Mouse (Mus musculus): ENCODE results near the gene Sowahb. TPM values are rescaled to one million over a fixed set of nuclear protein-coding genes. Genes with fewer than 3 reads are reported as not detected.
A peak's percentile ranks its signal among the peaks of the same experiment; 100 is the strongest.

Gene Sowahb
- polyA plus RNA-seq, 1 experiment from 2014 or later: 0.03 TPM

DNA sequence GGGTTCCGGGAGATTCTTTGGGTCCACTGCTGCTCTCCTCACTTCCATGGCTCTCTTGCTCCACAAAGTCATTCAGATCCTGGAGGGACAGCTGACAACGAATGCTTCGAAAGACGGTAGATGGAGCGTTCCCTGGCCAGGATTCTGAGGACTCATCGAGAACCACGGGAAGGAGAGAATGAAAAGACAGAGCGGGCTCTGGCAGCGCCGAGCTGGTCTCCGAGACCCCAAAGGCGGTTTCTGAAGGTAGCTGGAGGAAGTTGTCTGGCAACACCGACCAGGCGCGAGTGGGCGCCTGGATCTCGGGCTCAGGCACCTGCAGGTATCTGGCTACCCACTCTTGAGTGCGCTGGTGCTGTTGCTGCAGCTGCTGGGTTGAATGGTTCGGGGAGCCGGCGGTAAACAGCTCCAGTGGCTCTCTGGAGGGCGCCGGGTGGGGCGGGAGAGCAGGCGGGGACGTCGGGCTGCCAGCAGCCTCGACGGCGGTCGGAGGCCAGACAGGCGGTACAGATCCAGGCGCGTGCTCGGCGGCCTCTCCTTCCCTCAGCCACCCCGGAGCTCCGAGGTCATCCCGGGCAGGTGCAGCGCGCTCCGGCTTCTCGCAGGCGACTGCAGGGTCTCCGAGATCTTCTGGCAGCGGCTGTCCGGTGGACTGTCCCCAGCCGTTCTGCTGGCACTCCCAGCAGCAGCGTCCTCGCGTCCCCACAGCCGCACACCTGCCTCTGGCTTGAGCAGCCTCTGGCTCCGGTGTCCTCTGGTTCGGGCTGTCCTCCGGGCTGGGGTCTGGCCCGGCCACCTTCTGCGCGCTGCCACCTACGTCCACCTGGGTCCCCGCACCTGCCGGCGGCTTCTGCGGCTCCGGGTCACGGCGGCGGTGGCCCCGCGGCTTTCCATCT is 886 bp downstream of the Sowahb start:
- Histone ChIP-seq H3K9ac (ENCODE audit: low read length) (no peak overlapping the region), H3K4me2 (peak overlapping the region; percentile 79), H3K4me1 (ENCODE audit: control insufficient read depth, insufficient read depth, low read length) (peaks cover 13% of the 10 kb centered on the region), H3K36me3 (ENCODE audit: control insufficient read depth, insufficient read depth, low read length) (no peaks in the 10 kb centered on the region), H3K27me3 (ENCODE audit: control insufficient read depth, insufficient read depth, low read length) (peaks cover 51% of the 10 kb centered on the region), H3K27ac (ENCODE audit: low read depth, low read length) (no peak overlapping the region), H3K9me3 (ENCODE audit: control insufficient read depth, low read length) (no peaks in the 10 kb centered on the region), H3K4me3 (ENCODE audit: low read depth, low read length) (peak overlapping the region; percentile 41)
- ATAC-seq (ENCODE audit: low FRiP score): peak; percentile 34
- WGBS: 4% methylated on average over 69 of the region's 69 CpGs
- peak; percentile 92 for DNase-seq (ENCODE audit: low spot score, missing footprints)

DNA sequence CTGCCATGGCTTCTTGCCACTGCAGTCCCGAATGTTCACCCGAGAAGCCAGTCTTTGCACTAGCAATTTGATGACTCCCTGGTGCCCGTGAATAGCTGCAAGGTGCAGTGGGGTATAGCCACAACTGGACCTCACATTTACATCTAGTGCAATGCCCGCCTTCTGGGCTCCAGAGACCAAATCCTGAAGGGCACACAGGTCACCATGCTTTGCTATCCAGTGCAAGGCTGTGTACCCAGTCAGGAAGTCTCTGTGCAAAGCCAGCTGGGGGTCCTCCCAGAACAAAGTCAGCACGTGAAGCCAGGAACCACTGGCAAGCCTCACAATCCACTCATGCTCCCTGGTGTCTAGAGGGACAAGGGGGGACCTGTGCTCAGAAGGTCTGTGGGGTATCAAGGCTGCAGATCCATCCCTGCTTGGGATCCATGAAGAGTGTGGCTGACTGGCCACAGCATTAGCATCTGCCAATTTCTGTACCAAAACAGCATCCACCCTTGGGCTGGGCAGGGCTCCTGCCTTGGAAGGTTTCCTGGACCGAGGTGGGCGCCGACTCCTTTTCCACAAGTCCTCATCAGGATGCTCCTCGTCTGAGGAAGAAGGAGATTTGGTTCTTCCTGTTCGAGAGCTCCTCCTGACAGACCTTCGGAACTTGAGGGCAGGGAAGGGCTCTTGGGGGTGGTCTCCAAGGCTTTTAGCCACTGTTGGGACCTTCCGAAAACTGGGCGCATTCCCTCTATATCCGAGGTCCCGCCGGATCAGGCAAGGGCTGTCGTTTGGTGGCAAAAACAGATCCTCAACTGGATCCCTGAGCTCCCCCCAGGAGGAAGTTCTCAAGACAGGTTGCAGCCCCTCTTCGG is 1.8 kb downstream of the Sowahb start:
- peaks cover 13% of the 10 kb centered on the region for H3K4me1 ChIP-seq (ENCODE audit: control insufficient read depth, insufficient read depth, low read length)
- no peaks in the 10 kb centered on the region for H3K36me3 ChIP-seq (ENCODE audit: control insufficient read depth, insufficient read depth, low read length)
- H3K9me3 ChIP-seq (ENCODE audit: control insufficient read depth, low read length): no peaks in the 10 kb centered on the region
- H3K4me2 ChIP-seq: no peak overlapping the region
- H3K27me3 ChIP-seq (ENCODE audit: control insufficient read depth, insufficient read depth, low read length): peaks cover 51% of the 10 kb centered on the region
- WGBS: 47% methylated on average over 18 of the region's 18 CpGs
- DNase-seq (ENCODE audit: low spot score, missing footprints) (peak; percentile 89), ATAC-seq (ENCODE audit: low FRiP score) (no peak)
- H3K9ac ChIP-seq (ENCODE audit: low read length): no peak overlapping the region
- H3K4me3 ChIP-seq (ENCODE audit: low read depth, low read length): no peak overlapping the region
- H3K27ac ChIP-seq (ENCODE audit: low read depth, low read length): no peak overlapping the region

DNA sequence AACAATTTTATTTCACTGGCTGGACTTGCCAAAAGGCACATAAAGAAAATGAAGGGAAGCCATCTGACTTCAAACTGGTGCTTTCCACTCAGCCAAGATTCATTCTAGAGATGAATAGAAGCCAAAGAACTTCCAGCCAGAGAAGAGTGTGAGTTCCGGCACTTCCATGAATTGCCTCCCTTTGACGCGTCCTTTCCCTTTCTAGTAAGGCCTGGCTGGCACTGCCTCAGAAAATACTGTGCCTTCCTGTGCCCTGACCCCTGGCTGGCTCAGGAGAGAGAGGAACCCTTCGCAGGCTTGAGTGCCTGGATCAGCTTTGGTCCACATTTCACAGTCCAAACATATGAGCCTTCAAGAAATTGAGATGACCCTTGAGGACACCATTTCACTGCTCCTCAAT is 2.8 kb downstream of the Sowahb start:
- Histone ChIP-seq H3K9ac (ENCODE audit: low read length) (no peak overlapping the region), H3K27me3 (ENCODE audit: control insufficient read depth, insufficient read depth, low read length) (peaks cover 51% of the 10 kb centered on the region), H3K4me3 (ENCODE audit: low read depth, low read length) (no peak overlapping the region), H3K9me3 (ENCODE audit: control insufficient read depth, low read length) (no peaks in the 10 kb centered on the region), H3K4me1 (ENCODE audit: control insufficient read depth, insufficient read depth, low read length) (peaks cover 13% of the 10 kb centered on the region), H3K27ac (ENCODE audit: low read depth, low read length) (no peak overlapping the region), H3K36me3 (ENCODE audit: control insufficient read depth, insufficient read depth, low read length) (no peaks in the 10 kb centered on the region), H3K4me2 (no peak overlapping the region)
- ATAC-seq (ENCODE audit: low FRiP score): no peak
- no peak for DNase-seq (ENCODE audit: low spot score, missing footprints)
- WGBS: 81% methylated on average over 4 of the region's 4 CpGs

DNA sequence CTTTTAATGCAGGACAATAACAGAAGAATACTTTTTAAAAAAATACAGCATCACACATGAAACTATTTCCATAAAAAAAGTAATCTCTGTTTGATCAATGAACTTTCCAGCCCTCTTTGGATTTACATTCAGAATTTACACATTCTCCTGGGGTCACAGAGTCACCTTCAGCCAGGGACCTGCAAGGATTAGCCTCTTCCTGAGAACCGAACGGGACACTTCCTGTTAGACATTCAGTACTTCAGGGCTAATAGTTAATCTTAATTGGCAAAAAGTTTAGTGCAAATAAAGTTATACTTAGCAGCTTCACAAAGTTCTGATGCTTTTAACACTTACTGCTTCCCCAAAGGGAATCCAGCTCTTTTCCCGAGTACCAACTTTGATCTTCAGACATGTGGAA is 3.5 kb downstream of the Sowahb start:
- Histone ChIP-seq H3K4me1 (ENCODE audit: control insufficient read depth, insufficient read depth, low read length) (peaks cover 13% of the 10 kb centered on the region), H3K4me3 (ENCODE audit: low read depth, low read length) (no peak overlapping the region), H3K27me3 (ENCODE audit: control insufficient read depth, insufficient read depth, low read length) (peaks cover 43% of the 10 kb centered on the region), H3K27ac (ENCODE audit: low read depth, low read length) (no peak overlapping the region), H3K4me2 (no peak overlapping the region), H3K9ac (ENCODE audit: low read length) (no peak overlapping the region), H3K36me3 (ENCODE audit: control insufficient read depth, insufficient read depth, low read length) (no peaks in the 10 kb centered on the region), H3K9me3 (ENCODE audit: control insufficient read depth, low read length) (no peaks in the 10 kb centered on the region)
- no peak for ATAC-seq (ENCODE audit: low FRiP score)
- no peak for DNase-seq (ENCODE audit: low spot score, missing footprints)
- 60% methylated on average over 3 of the region's 3 CpGs for WGBS

DNA sequence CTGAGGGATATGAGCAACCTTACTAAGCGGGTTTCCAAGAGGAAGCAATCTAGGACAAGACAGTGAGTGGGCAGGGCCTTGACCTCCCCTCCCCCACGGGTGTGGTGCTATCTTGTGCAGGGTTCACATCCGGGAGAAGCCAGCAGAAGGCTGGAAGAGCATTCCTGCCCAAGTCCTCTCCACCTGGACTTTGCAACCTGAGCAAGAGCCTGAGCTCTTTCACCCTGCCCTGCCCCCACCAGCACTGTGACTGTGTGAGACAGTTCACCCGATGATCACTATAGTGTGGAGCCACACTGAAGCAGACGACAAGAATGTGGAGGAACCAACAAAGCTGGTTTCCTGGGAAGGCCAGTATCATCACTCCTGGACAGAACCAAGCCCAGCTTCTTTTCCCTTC is 4.7 kb downstream of the Sowahb start:
- H3K4me2 ChIP-seq: no peak overlapping the region
- no peaks in the 10 kb centered on the region for H3K36me3 ChIP-seq (ENCODE audit: control insufficient read depth, insufficient read depth, low read length)
- no peak for DNase-seq (ENCODE audit: low spot score, missing footprints)
- peaks cover 13% of the 10 kb centered on the region for H3K4me1 ChIP-seq (ENCODE audit: control insufficient read depth, insufficient read depth, low read length)
- H3K4me3 ChIP-seq (ENCODE audit: low read depth, low read length): no peak overlapping the region
- no peak overlapping the region for H3K27ac ChIP-seq (ENCODE audit: low read depth, low read length)
- 62% methylated on average over 5 of the region's 5 CpGs for WGBS
- no peak overlapping the region for H3K9ac ChIP-seq (ENCODE audit: low read length)
- H3K9me3 ChIP-seq (ENCODE audit: control insufficient read depth, low read length): no peaks in the 10 kb centered on the region
- H3K27me3 ChIP-seq (ENCODE audit: control insufficient read depth, insufficient read depth, low read length): peaks cover 32% of the 10 kb centered on the region
- no peak for ATAC-seq (ENCODE audit: low FRiP score)

DNA sequence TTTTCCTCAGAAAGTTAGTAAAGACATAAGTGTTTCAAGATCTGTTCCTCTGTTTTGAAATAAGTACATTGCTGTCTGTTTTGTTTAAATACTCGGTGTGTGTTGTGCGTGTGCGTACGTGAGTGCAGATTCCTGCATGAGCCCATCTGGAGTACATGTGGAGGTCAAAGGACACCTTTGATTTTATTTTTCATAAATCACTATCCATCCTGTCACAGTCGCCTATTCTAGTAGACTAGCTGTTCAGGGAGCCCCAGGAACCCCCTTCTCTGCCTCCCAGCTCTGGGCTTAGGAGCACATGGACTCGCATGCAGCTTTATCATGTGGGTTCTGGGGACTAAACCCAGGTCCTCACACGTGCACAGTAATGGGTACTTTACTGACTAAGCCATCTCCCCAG is 8.6 kb downstream of the Sowahb start:
- H3K9me3 ChIP-seq (ENCODE audit: control insufficient read depth, low read length): no peaks in the 10 kb centered on the region
- H3K27me3 ChIP-seq (ENCODE audit: control insufficient read depth, insufficient read depth, low read length): no peaks in the 10 kb centered on the region
- no peak overlapping the region for H3K4me2 ChIP-seq
- ATAC-seq (ENCODE audit: low FRiP score) (no peak), DNase-seq (ENCODE audit: low spot score, missing footprints) (no peak)
- no peaks in the 10 kb centered on the region for H3K36me3 ChIP-seq (ENCODE audit: control insufficient read depth, insufficient read depth, low read length)
- no peaks in the 10 kb centered on the region for H3K4me1 ChIP-seq (ENCODE audit: control insufficient read depth, insufficient read depth, low read length)
- H3K4me3 ChIP-seq (ENCODE audit: low read depth, low read length): no peak overlapping the region
- H3K9ac ChIP-seq (ENCODE audit: low read length): no peak overlapping the region
- WGBS: 79% methylated on average over 7 of the region's 7 CpGs
- H3K27ac ChIP-seq (ENCODE audit: low read depth, low read length): no peak overlapping the region

DNA sequence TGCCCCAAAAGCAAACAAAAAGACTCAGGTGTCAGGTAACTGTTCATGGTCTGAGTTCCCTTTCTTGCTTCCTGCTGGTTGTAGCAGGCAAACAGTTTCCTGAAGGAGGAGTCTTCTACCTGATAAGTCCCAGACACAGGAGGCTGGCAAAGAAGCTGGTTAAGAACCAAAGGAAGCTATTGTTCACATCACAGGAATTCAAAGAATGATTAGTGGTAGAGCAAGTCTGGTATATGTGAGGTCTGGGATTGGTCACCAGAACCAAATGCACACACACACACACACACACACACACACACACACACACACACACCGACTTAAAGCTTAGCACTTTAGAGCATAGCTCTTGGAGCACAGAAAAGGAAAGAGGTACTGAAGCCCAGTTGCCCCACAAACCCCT is 9.5 kb downstream of the Sowahb start:
- H3K27ac ChIP-seq (ENCODE audit: low read depth, low read length): no peak overlapping the region
- H3K4me2 ChIP-seq: no peak overlapping the region
- no peak for DNase-seq (ENCODE audit: low spot score, missing footprints)
- H3K36me3 ChIP-seq (ENCODE audit: control insufficient read depth, insufficient read depth, low read length): no peaks in the 10 kb centered on the region
- H3K4me3 ChIP-seq (ENCODE audit: low read depth, low read length): no peak overlapping the region
- H3K9me3 ChIP-seq (ENCODE audit: control insufficient read depth, low read length): no peaks in the 10 kb centered on the region
- no peak overlapping the region for H3K9ac ChIP-seq (ENCODE audit: low read length)
- H3K27me3 ChIP-seq (ENCODE audit: control insufficient read depth, insufficient read depth, low read length): no peaks in the 10 kb centered on the region
- ATAC-seq (ENCODE audit: low FRiP score): no peak
- 68% methylated on average over 1 of the region's 1 CpGs for WGBS
- no peaks in the 10 kb centered on the region for H3K4me1 ChIP-seq (ENCODE audit: control insufficient read depth, insufficient read depth, low read length)

DNA sequence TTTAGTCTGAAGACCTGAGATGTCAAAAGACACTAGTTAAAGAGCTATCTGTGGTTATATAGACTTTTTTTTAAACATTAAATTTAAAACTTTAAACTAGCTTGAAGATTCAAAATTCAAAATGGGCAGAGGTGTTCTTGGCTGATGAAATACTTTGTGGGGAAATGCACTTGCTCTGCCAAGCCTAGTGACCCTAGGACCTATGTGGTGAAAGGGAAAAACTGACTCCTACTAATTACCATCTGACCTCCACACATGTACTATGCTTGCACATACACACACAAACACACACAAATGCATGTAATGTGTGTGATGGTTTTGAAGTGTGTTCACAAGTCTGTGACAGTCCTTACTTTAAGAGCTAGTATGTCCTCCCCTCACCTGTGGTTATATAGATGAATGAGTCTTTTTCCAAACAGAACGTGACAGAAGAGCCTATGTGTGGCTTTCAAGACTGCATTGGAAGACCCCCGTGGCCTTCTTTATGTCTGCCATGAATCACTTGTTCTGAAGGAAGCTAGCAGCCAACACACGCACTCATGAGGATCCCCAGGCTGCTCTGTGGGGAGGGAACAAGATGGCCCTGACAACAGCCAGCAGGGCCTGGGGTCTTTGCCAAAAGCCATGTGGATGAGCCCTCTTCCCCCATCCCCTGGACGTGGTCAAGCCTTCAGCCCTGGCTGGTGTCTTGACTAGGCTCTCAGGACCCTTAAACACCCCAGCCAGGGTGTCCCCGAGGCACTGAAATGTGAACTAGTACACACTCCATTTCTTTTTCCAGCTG is 11.5 kb downstream of the Sowahb start:
- Histone ChIP-seq H3K36me3 (ENCODE audit: control insufficient read depth, insufficient read depth, low read length) (no peaks in the 10 kb centered on the region), H3K4me3 (ENCODE audit: low read depth, low read length) (no peak overlapping the region), H3K9ac (ENCODE audit: low read length) (no peak overlapping the region), H3K4me1 (ENCODE audit: control insufficient read depth, insufficient read depth, low read length) (no peaks in the 10 kb centered on the region), H3K27me3 (ENCODE audit: control insufficient read depth, insufficient read depth, low read length) (no peaks in the 10 kb centered on the region), H3K27ac (ENCODE audit: low read depth, low read length) (no peak overlapping the region), H3K9me3 (ENCODE audit: control insufficient read depth, low read length) (no peaks in the 10 kb centered on the region), H3K4me2 (no peak overlapping the region)
- ATAC-seq (ENCODE audit: low FRiP score) (no peak), DNase-seq (ENCODE audit: low spot score, missing footprints) (no peak)
- 85% methylated on average over 5 of the region's 5 CpGs for WGBS

Data from midbrain, embryonic 11.5 days (tissue).